Mouse (Mus musculus): ENCODE data around the gene Slit3.

- no peak for TF ChIP-seq POLR2A (IDR thresholded peaks at IDR 0.05; ENCODE audit: control insufficient read depth, extremely low read depth, insufficient read depth, low read length, poor library complexity)
- no peak for TF ChIP-seq CTCF (IDR thresholded peaks at IDR 0.05; ENCODE audit: borderline replicate concordance, control insufficient read depth, extremely low read depth, insufficient read depth, low read length, poor library complexity)
Observed at GRCm38 (mm10) chr11:35624515-35625270, 503.7 kb downstream of the Slit3 start.

Data from thymus, adult 2 months (tissue).